Mouse (Mus musculus): ENCODE results near the gene Gm45713. TPM values are rescaled to one million over a fixed set of nuclear protein-coding genes. Genes with fewer than 3 reads are reported as not detected.
"Not testable (repeated sequence)": the region's sequence is repeated elsewhere in the genome, so short reads cannot be mapped to it uniquely, and the experiment has no call there.

Gm45713 gene
- polyA plus RNA-seq, 1 experiment = 0.12 TPM

DNA sequence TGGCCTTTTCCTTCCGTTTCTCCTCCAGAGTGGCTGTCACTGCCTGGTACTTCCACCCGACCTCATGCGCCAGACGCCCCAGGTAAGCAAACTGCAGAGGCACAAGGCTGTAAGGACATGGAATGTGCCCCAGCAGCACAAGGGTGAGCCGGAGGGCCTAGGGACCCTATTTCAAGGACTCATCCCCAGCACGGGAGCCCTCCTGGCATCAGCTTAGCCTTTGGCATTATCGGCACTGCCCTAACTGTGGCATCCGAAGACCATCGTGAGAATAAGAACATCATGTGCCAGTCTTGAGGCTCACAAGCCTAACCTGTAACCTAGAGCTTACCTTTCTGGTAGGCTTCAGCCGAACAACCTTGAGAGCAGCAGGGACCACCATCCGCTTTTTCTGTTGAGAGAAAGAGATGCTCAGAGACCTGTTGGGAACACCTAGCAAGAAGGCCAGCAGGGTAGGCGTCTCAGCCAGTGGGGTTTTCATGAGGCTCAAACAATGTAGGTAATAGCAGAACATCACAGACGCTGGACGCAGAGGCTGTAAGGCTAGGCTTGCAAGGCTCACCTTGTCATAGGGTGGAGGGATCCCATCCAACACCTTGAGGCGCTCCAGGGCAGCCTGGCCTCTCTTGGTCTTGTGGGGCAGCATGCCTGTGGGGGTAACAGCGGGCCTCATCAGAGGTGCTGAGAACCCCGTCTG, 9.7 kb downstream of the Gm45713 start:
- DNase-seq (ENCODE audit: extremely low spot score in 1 of 2, low spot score in 1 of 2) = no peak

DNA sequence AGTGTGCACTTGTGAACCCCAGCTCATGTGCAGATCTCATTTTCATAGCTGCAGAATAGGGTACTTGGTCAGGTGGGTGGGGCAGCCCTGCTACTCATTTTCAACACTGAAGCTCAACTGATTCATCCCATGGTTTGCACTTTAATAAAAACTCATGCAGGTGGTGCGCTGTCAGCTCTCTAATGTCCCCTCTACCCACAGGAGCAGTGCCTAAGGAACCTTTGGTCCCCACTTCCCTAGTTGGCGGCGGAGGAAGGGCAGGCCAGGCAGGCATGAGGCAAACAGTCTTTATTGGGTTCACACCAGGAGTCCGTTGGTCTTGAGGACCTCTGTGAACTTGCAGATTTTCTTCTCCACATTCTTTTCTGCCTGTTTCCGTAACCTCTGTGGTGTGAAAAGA, 10.4 kb downstream of the Gm45713 start:
- not testable (repeated sequence) for DNase-seq (ENCODE audit: extremely low spot score in 1 of 2, low spot score in 1 of 2)

GRCm38 (mm10) chr7:45125144-45125600, 10.9 kb downstream of the Gm45713 start:
- DNase-seq (ENCODE audit: extremely low spot score in 1 of 2, low spot score in 1 of 2) = no peak

- peak; percentile 97 to 99 for DNase-seq (ENCODE audit: extremely low spot score in 1 of 2, low spot score in 1 of 2)
Measured at GRCm38 (mm10) chr7:45124224-45125143, 11.5 kb downstream of the Gm45713 start, which contains the start of gene Rps11. TSS of gene Rps11 (minus strand) at chr7:45124439.

- no peak for DNase-seq (ENCODE audit: extremely low spot score in 1 of 2, low spot score in 1 of 2)
Measured at GRCm38 (mm10) chr7:45123186-45123570, 12.9 kb downstream of the Gm45713 start.

GRCm38 (mm10) chr7:45122561-45123185, 13.4 kb downstream of the Gm45713 start:
- DNase-seq (ENCODE audit: extremely low spot score in 1 of 2, low spot score in 1 of 2) = no peak

GRCm38 (mm10) chr7:45121966-45122365, 14.1 kb downstream of the Gm45713 start:
- no peak for DNase-seq (ENCODE audit: extremely low spot score in 1 of 2, low spot score in 1 of 2)

DNA sequence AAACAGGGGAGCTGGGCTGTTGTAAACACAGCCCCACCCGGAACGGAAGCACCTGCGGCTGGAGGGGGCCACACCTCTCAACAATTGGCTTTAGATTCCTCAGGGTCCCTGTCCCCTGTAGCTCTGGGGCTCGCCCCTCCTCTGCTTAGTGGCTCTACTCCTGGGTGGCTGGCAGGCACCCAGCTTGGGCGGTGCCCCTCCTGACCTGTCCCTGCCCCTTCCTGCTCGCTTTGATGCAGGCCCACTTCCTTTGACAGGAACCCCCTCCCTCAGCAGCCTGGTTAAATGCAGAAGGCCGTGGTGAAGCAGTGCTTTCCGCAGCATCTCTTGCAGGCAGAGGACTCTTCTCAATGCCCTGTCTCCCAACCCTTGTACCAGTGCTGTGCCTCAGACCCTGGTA, 14.6 kb downstream of the Gm45713 start:
- no peak for DNase-seq (ENCODE audit: extremely low spot score in 1 of 2, low spot score in 1 of 2)

GRCm38 (mm10) chr7:45119780-45120709, 16.0 kb downstream of the Gm45713 start:
- no peak for DNase-seq (ENCODE audit: extremely low spot score in 1 of 2, low spot score in 1 of 2)

GRCm38 (mm10) chr7:45118336-45118735, 17.7 kb downstream of the Gm45713 start:
- no peak for DNase-seq (ENCODE audit: extremely low spot score in 1 of 2, low spot score in 1 of 2)

DNA sequence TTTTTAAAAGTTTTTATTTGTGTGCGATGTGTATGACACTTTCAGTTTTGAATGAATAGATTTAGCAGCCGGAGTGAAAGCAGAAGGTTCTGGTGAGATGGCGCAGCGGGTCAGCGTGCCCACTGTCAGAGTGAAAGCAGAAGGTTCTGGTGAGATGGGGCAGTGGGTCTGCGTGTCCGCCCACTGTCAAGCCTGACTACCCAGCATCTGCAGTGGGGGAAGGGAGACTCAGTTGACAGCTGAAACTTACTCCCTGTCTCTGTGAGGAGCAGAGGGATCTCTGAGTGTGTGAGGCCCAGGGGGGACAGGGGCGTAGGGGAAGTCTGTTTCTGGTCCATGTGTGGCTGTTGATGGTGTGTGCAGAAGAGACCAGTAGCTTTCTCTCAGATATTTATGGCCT, 18.5 kb downstream of the Gm45713 start:
- DNase-seq (ENCODE audit: extremely low spot score in 1 of 2, low spot score in 1 of 2) = no peak

DNA sequence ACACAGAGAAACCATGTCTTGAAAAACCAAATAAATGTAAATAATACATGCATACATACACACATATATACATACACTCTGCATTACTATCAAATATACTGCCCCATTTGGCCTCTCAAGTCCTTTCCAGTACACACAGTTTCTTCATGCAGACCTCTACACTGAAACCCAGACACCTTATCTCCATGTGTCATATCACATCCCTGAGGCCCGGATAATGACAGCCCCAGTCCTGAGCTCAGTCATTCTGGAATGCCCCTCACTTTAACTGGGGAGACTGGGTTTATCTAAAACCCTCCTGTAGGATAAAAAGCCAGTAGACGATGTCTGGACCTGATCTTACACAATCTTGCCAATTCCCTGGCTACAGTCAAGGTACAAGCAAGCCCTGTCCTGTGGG, 22.6 kb downstream of the Gm45713 start:
- DNase-seq (ENCODE audit: extremely low spot score in 1 of 2, low spot score in 1 of 2) = no peak

DNA sequence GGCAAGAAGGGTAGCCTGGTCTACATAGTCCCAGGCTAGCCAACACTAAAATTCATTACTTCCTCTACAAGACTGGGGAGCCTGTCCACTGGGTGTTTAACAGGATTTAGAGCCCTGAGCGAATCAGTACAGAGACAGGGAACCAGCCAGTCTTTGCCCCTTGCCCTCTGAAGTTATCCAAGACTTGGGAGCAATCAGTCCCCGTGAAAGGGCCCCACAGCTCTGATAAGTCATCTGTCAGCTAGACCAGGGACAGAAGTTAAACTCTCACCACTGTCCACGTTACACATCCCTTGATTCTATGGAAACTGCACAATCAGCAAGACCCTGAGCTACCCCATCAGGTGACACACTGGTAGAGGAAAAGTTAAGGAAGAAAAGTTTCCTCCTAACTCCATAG, 23.5 kb downstream of the Gm45713 start:
- no peak for DNase-seq (ENCODE audit: extremely low spot score in 1 of 2, low spot score in 1 of 2)

DNA sequence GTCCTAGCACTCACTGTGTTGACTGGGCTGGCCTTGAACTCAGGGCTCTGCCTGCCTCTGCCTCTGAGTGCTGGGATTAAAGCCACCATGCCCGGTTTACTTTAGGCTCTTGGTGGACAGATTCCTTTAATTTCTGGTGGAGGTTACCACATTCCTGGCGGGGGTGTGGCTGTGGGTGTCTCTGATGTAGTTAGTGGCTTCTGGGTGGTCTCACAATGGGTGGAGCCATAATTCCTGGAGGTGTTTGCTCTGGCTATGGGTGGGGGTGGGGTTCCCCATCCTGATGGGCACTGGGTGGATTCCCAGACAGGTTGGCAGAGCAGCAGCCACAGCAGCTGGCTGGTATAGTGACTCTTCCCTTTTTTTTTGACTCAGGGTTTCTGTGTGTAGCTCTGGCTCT, 24.1 kb downstream of the Gm45713 start:
- no peak for DNase-seq (ENCODE audit: extremely low spot score in 1 of 2, low spot score in 1 of 2)

DNA sequence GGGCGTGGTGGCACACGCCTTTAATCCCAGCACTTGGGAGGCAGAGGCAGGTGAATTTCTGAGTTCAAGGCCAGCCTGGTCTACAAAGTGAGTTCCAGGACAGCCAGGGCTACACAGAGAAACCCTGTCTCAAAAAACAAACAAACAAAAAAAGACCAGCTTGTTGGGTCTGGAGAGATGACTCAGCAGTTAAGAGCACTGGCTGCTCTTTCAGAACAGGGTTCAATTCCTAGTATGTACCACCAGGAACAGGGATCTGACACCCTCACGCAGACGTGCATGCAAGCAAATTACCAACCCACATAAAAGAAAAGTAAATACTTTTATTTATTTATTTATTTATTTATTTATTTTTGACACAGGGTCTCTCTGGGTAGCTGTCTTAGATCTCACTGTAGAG, 25.9 kb downstream of the Gm45713 start:
- DNase-seq (ENCODE audit: extremely low spot score in 1 of 2, low spot score in 1 of 2) = not testable (repeated sequence)

- DNase-seq (ENCODE audit: extremely low spot score in 1 of 2, low spot score in 1 of 2) = no peak
Measured at GRCm38 (mm10) chr7:45107052-45107645, 28.9 kb downstream of the Gm45713 start.

DNA sequence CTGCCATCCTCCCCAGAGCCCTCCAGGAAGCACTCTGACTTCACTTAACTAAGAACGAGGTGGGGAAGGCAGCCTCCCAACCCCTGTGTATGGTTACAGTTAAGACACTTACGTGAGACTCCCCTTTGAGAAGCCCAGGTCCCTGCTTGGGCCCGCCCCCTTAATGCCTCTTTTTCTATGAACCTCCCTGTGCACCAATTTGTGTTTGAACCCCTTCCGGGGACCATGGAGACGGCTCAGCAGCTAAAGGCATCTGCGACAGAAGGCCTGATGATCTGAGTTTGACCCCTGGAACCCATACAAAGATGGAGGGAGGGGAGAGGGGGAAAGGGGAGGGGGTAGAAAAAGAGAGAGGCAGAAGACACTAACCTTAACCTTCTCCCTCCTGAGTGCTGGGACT, 29.6 kb downstream of the Gm45713 start:
- no peak for DNase-seq (ENCODE audit: extremely low spot score in 1 of 2, low spot score in 1 of 2)

DNA sequence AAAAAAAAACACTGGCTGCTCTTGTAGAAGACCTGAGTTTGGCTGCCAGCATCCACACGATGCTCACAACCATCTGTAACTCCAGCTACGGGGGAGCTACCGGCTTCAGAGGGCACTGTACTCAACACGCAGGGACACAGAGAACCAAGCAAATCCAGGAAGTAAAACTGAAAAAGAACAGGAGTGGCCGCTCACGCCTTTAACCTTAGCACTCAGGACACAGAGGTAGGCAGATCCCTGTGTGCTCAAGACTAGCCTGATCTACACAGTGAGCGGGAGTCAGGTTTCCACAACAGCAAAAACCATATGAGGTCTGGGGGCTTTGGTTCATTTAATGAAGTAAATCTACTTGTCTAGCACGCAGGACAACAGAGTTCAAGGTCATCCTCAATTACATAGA, 30.5 kb downstream of the Gm45713 start:
- no peak for DNase-seq (ENCODE audit: extremely low spot score in 1 of 2, low spot score in 1 of 2)

DNA sequence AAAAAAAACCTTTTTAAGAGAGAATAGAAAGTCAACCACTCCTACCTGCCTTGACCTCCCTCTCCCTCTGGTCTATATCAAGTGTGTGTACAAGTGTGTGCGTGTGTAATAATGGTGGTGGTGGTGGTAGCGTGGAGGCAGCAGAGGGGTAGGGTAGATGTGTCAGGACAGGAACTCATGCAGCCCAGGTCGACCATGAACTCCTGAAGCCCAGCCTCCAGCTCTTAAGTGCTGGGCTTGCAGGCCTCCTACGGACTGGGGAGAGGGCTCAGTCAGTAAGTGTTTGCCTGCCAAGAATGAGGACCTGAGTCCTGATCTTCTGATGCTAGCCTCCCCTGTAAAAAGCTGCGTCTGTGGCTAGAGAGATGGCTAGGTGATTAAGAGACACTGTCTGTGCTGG, 31.1 kb downstream of the Gm45713 start:
- no peak for DNase-seq (ENCODE audit: extremely low spot score in 1 of 2, low spot score in 1 of 2)
